Mouse (Mus musculus): Measurements from ENCODE around the gene Rcn3. TPM values are rescaled to one million over a fixed set of nuclear protein-coding genes. Genes with fewer than 3 reads are reported as not detected.
A peak's percentile ranks its signal among the peaks of the same experiment; 100 is the strongest.

Gene Rcn3
- polyA plus RNA-seq, 1 experiment from 2014 or later, result 163 TPM

GRCm38 (mm10) chr7:45062239-45062835, 29.7 kb downstream of the Rcn3 start, which contains the start of the genes Nosip and Prrg2:
Gene Nosip (plus strand): TSS chr7:45062429.
Gene Prrg2 (minus strand): TSS chr7:45062677.
- Histone ChIP-seq H3K27ac (ENCODE audit: low read depth, low read length) (peak within 1 kb of the TSS; percentile 62), H3K9me3 (ENCODE audit: control insufficient read depth, low read length) (no peaks in the 10 kb centered on the region), H3K36me3 (ENCODE audit: control insufficient read depth, insufficient read depth, low read length) (no peaks in the 10 kb centered on the region), H3K4me1 (replicated peaks; ENCODE audit: control insufficient read depth, insufficient read depth, low read length) (peaks cover 21% of the 10 kb centered on the region), H3K4me3 (ENCODE audit: low read depth, low read length) (peak within 1 kb of the TSS; percentile 66), H3K9ac (ENCODE audit: low read depth, low read length) (peak within 1 kb of the TSS; percentile 70), H3K4me2 (peak within 1 kb of the TSS; percentile 71), H3K27me3 (replicated peaks; ENCODE audit: control insufficient read depth, insufficient read depth, low read length) (no peaks in the 10 kb centered on the region)
- DNase-seq (ENCODE audit: low spot score) (peak; percentile 94), ATAC-seq (replicated peaks; ENCODE audit: low FRiP score) (peak; percentile 83)
- under 1% methylated on average over 31 of the region's 31 CpGs for WGBS

GRCm38 (mm10) chr7:45061532-45062075, 30.4 kb downstream of the Rcn3 start:
- H3K4me2 ChIP-seq, result peak overlapping the region; percentile 71
- H3K4me3 ChIP-seq (ENCODE audit: low read depth, low read length), result peak overlapping the region; percentile 66
- H3K27ac ChIP-seq (ENCODE audit: low read depth, low read length), result peak overlapping the region; percentile 34; the same call in 1 of the 2 replicates
- H3K9me3 ChIP-seq (ENCODE audit: control insufficient read depth, low read length), result no peaks in the 10 kb centered on the region
- DNase-seq (ENCODE audit: low spot score) (no peak), ATAC-seq (replicated peaks; ENCODE audit: low FRiP score) (peak; percentile 10; the same call in 1 of the 2 replicates)
- no peaks in the 10 kb centered on the region for H3K36me3 ChIP-seq (ENCODE audit: control insufficient read depth, insufficient read depth, low read length)
- 27% methylated on average over 11 of the region's 11 CpGs for WGBS
- peak overlapping the region; percentile 70 for H3K9ac ChIP-seq (ENCODE audit: low read depth, low read length)
- peaks cover 21% of the 10 kb centered on the region for H3K4me1 ChIP-seq (replicated peaks; ENCODE audit: control insufficient read depth, insufficient read depth, low read length)
- H3K27me3 ChIP-seq (replicated peaks; ENCODE audit: control insufficient read depth, insufficient read depth, low read length), result no peaks in the 10 kb centered on the region

GRCm38 (mm10) chr7:45060632-45061122, 31.3 kb downstream of the Rcn3 start:
- Histone ChIP-seq H3K9ac (ENCODE audit: low read depth, low read length) (no peak overlapping the region), H3K36me3 (ENCODE audit: control insufficient read depth, insufficient read depth, low read length) (no peaks in the 10 kb centered on the region), H3K4me1 (replicated peaks; ENCODE audit: control insufficient read depth, insufficient read depth, low read length) (peaks cover 21% of the 10 kb centered on the region), H3K4me3 (ENCODE audit: low read depth, low read length) (no peak overlapping the region), H3K9me3 (ENCODE audit: control insufficient read depth, low read length) (no peaks in the 10 kb centered on the region), H3K27me3 (replicated peaks; ENCODE audit: control insufficient read depth, insufficient read depth, low read length) (no peaks in the 10 kb centered on the region), H3K4me2 (peak overlapping the region; percentile 71; the same call in 1 of the 2 replicates), H3K27ac (ENCODE audit: low read depth, low read length) (peak overlapping the region; percentile 6; the same call in 1 of the 2 replicates)
- DNase-seq (ENCODE audit: low spot score) (no peak), ATAC-seq (replicated peaks; ENCODE audit: low FRiP score) (no peak)
- WGBS, result 62% methylated on average over 6 of the region's 6 CpGs

DNA sequence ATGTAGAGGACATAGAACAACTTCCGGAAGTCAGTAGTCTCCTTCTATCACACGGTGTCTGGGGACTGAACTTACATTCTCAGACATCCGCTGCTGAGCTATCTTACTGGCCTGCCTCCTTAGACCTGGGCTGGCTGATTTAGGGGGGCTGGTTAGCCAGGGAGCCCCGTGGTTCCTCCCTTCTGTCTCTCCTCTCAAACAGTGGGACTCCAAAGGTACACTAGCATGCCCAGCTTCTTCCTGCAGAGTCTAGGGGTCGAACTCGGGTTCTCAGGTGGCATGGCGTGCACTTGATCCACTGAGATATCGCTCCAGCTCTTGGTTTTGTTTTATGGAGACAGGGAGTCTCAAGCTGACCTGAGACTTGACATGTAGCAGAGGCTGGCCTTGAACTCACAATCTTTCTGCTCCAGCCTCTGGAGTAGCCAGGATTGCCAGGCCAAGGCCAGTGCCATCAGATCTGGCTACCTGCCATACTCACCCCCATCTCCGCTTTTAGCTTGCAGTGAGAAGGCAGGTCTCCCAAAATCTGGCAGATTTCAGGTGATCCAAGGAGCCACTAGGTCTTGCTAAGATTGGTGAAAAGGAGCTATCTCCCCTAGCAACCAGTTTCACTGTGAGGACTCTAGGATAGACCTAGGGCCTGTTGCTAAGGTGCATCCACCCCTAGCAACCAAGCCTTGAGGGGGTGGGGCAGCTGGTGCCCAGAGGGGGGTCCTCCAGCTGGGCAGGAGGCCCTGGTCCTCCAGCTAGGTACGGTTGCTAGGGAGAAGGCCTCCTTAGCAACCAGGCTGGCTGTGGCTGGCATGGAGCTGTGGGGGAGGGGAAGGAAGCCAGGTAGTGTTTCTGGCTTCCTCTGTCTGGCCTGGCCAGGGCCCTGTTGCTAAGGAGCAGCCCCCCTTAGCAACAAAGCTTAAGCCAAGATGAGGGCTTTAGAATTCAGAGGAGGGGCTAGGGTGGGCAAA, 33.1 kb downstream of the Rcn3 start:
- Histone ChIP-seq H3K27ac (ENCODE audit: low read depth, low read length) (no peak overlapping the region), H3K27me3 (replicated peaks; ENCODE audit: control insufficient read depth, insufficient read depth, low read length) (no peaks in the 10 kb centered on the region), H3K9ac (ENCODE audit: low read depth, low read length) (no peak overlapping the region), H3K9me3 (ENCODE audit: control insufficient read depth, low read length) (no peaks in the 10 kb centered on the region), H3K4me2 (no peak overlapping the region), H3K4me1 (replicated peaks; ENCODE audit: control insufficient read depth, insufficient read depth, low read length) (peaks cover 17% of the 10 kb centered on the region), H3K36me3 (ENCODE audit: control insufficient read depth, insufficient read depth, low read length) (no peaks in the 10 kb centered on the region), H3K4me3 (ENCODE audit: low read depth, low read length) (no peak overlapping the region)
- ATAC-seq (replicated peaks; ENCODE audit: low FRiP score), result no peak
- no peak for DNase-seq (ENCODE audit: low spot score)
- 80% methylated on average over 10 of the region's 10 CpGs for WGBS

GRCm38 (mm10) chr7:45056972-45057348, 35.1 kb downstream of the Rcn3 start:
- no peaks in the 10 kb centered on the region for H3K9me3 ChIP-seq (ENCODE audit: control insufficient read depth, low read length)
- no peak overlapping the region for H3K4me3 ChIP-seq (ENCODE audit: low read depth, low read length)
- DNase-seq (ENCODE audit: low spot score) (no peak), ATAC-seq (replicated peaks; ENCODE audit: low FRiP score) (no peak)
- peaks cover 16% of the 10 kb centered on the region for H3K4me1 ChIP-seq (replicated peaks; ENCODE audit: control insufficient read depth, insufficient read depth, low read length)
- no peak overlapping the region for H3K27ac ChIP-seq (ENCODE audit: low read depth, low read length)
- H3K36me3 ChIP-seq (ENCODE audit: control insufficient read depth, insufficient read depth, low read length), result no peaks in the 10 kb centered on the region
- H3K4me2 ChIP-seq, result no peak overlapping the region
- H3K27me3 ChIP-seq (replicated peaks; ENCODE audit: control insufficient read depth, insufficient read depth, low read length), result no peaks in the 10 kb centered on the region
- H3K9ac ChIP-seq (ENCODE audit: low read depth, low read length), result no peak overlapping the region

DNA sequence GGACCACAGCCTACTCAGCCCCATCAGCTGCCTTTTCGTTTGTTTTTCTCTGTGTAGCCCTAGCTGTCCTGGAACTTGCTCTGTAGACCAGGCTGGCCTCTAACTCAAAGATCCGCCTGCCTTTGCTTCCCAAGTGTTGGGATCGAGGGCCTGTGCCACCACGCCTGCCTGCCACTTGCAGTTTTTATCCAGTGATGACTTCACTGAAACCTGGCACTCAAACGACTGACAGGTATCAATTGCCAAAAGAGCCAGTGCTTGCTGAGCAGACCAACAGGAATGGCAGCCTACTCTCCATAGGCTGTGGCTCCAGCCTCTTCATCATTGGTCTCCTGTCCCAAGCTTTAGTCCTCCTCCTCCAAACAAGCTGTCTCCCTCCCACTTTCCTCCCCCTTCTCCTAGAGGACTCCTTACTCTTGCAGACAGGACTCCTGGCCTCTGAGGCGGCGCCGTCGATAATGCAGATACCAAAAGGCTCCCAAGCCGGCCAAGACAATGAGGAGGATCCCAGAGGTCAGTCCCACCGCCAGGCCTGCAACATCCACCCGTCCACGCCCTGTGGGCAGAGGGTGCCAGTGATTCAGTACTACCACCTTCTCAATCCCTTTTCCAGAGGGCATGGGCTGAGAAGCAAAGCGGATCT, 35.6 kb downstream of the Rcn3 start:
- Histone ChIP-seq H3K9me3 (ENCODE audit: control insufficient read depth, low read length) (no peaks in the 10 kb centered on the region), H3K9ac (ENCODE audit: low read depth, low read length) (no peak overlapping the region), H3K4me2 (no peak overlapping the region), H3K36me3 (ENCODE audit: control insufficient read depth, insufficient read depth, low read length) (no peaks in the 10 kb centered on the region), H3K4me1 (replicated peaks; ENCODE audit: control insufficient read depth, insufficient read depth, low read length) (peaks cover 17% of the 10 kb centered on the region), H3K4me3 (ENCODE audit: low read depth, low read length) (no peak overlapping the region), H3K27me3 (replicated peaks; ENCODE audit: control insufficient read depth, insufficient read depth, low read length) (no peaks in the 10 kb centered on the region), H3K27ac (ENCODE audit: low read depth, low read length) (no peak overlapping the region)
- ATAC-seq (replicated peaks; ENCODE audit: low FRiP score) (no peak), DNase-seq (ENCODE audit: low spot score) (no peak)
- WGBS, result 69% methylated on average over 14 of the region's 14 CpGs

GRCm38 (mm10) chr7:45053931-45054510, 38.0 kb downstream of the Rcn3 start:
- H3K4me1 ChIP-seq (replicated peaks; ENCODE audit: control insufficient read depth, insufficient read depth, low read length), result peaks cover 15% of the 10 kb centered on the region

More at GRCm38 (mm10) chr7:45053931-45054510, 38.0 kb downstream of the Rcn3 start:
- Histone ChIP-seq H3K27me3 (replicated peaks; ENCODE audit: control insufficient read depth, insufficient read depth, low read length) (no peaks in the 10 kb centered on the region), H3K4me2 (peak overlapping the region; percentile 100), H3K9ac (ENCODE audit: low read depth, low read length) (peak overlapping the region; percentile 91), H3K36me3 (ENCODE audit: control insufficient read depth, insufficient read depth, low read length) (peaks cover 13% of the 10 kb centered on the region), H3K9me3 (ENCODE audit: control insufficient read depth, low read length) (no peaks in the 10 kb centered on the region), H3K27ac (ENCODE audit: low read depth, low read length) (peak overlapping the region; percentile 99), H3K4me3 (ENCODE audit: low read depth, low read length) (peak overlapping the region; percentile 72)
- DNase-seq (ENCODE audit: low spot score) (peak; percentile 92), ATAC-seq (replicated peaks; ENCODE audit: low FRiP score) (peak; percentile 95)
- WGBS, result under 1% methylated on average over 33 of the region's 33 CpGs

Measured in liver, embryonic 11.5 days (tissue).